In the genomic region with DNA sequence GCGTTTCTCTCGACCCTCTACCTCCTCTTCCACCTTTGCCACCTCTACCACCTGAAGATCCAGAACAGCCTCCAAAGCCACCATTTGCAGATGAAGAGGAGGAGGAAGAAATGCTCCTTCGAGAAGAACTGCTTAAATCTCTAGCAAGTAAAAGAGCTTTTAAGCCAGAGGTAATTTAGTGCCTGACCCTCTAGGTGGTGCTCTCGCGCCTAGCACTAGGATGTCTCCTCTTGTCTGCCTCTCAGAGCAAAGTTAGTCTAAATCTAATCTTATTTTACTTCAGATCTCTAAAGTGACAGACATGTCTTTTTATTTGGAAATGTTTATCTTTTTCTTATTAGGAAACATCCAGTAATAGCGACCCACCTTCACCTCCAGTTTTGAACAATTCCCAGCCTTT, we compare ENCODE assay signal across 9 mouse cellular contexts. TPM values are rescaled to one million over a fixed set of nuclear protein-coding genes. Genes with fewer than 3 reads are reported as not detected.
A peak's percentile ranks its signal among the peaks of the same experiment; 100 is the strongest.
DNase-seq lines count a peak whose midpoint lies in the region; ATAC-seq and TF ChIP-seq lines count a peak whose summit lies in the region.
"Had no signal": no experiment of that assay in that cellular context is flagged by ENCODE, and none has a peak within 500 bp of the region (broad histone marks: within the 10 kb centered on the region; RNA-seq: fewer than 3 reads in every experiment).

No protein-coding gene starts in this region.

- DNase-seq in forebrain, embryonic 11.5 days (ENCODE audit: low spot score) = peak; percentile 73
- DNase-seq in ES-E14 (ENCODE audit: low read depth, low spot score) = peak; percentile 41
- DNase-seq in cerebellum, adult 2 months = peak; percentile 38 to 54
- DNase-seq in frontal cortex, postnatal 10 days (ENCODE audit: low spot score in 2 of 2) = peak; percentile 19 to 49
- peak; percentile 53 for DNase-seq in layer of hippocampus, adult 11-12 months (ENCODE audit: low spot score)
- peak; percentile 74 for DNase-seq in lung, postnatal 10 days
- DNase-seq in spleen, adult 2 months (ENCODE audit: low read depth in 1 of 2, low spot score in 2 of 2) = peak in 1 of 2 experiments; percentile 59

- H3K36me3 ChIP-seq in forebrain, embryonic 11.5 days (ENCODE audit: control insufficient read depth, insufficient read depth, low read length) = peaks cover 5% of the 10 kb centered on the region; the same call in 1 of the 2 replicates
- H3K36me3 ChIP-seq in forebrain, embryonic 12.5 days (replicated peaks) = peaks cover 64% of the 10 kb centered on the region
- peaks cover 24% of the 10 kb centered on the region for H3K36me3 ChIP-seq in ES-E14 (ENCODE audit: control insufficient read depth, insufficient read depth, low read length, poor library complexity, severe bottlenecking)
- H3K36me3 ChIP-seq in spleen, adult 2 months (ENCODE audit: control insufficient read depth, insufficient read depth, low read length) = peaks cover 34% of the 10 kb centered on the region

- no peak overlapping the region for H3K9ac ChIP-seq in forebrain, embryonic 11.5 days (ENCODE audit: low read length)
- H3K9ac ChIP-seq in forebrain, embryonic 12.5 days = no peak overlapping the region
- H3K9ac ChIP-seq in ES-E14 (ENCODE audit: insufficient read depth, low read depth, low read length, poor library complexity, severe bottlenecking) = no peak overlapping the region

- no peaks in the 10 kb centered on the region for H3K4me1 ChIP-seq in forebrain, embryonic 11.5 days (replicated peaks; ENCODE audit: control insufficient read depth, insufficient read depth, low read length)
- no peaks in the 10 kb centered on the region for H3K4me1 ChIP-seq in forebrain, embryonic 12.5 days
- no peaks in the 10 kb centered on the region for H3K4me1 ChIP-seq in ES-E14 (ENCODE audit: control insufficient read depth in 2 of 2, insufficient read depth in 2 of 2, low read length in 2 of 2, poor library complexity in 1 of 2)
- H3K4me1 ChIP-seq in cerebellum, adult 2 months (ENCODE audit: control insufficient read depth, insufficient read depth, low read length) = no peaks in the 10 kb centered on the region
- no peaks in the 10 kb centered on the region for H3K4me1 ChIP-seq in spleen, adult 2 months (ENCODE audit: control insufficient read depth, insufficient read depth, insufficient read length)

- H3K4me3 ChIP-seq in forebrain, embryonic 11.5 days (ENCODE audit: low read depth, low read length) = no peak overlapping the region
- H3K4me3 ChIP-seq in forebrain, embryonic 12.5 days (replicated peaks) = no peak overlapping the region
- no peak overlapping the region for H3K4me3 ChIP-seq in ES-E14 (ENCODE audit: insufficient read depth in 1 of 2, low read depth in 1 of 2, low read length in 2 of 2, poor library complexity in 1 of 2, severe bottlenecking in 1 of 2)
- no peak overlapping the region for H3K4me3 ChIP-seq in cerebellum, adult 2 months (replicated peaks; ENCODE audit: insufficient read depth, low read depth, low read length)
- H3K4me3 ChIP-seq in spleen, adult 2 months (ENCODE audit: extremely low read depth, insufficient read depth, insufficient read length) = no peak overlapping the region

- H3K9me3 ChIP-seq in forebrain, embryonic 11.5 days (ENCODE audit: control insufficient read depth, low read length) = no peaks in the 10 kb centered on the region
- H3K9me3 ChIP-seq in forebrain, embryonic 12.5 days = no peaks in the 10 kb centered on the region
- H3K9me3 ChIP-seq in ES-E14 (ENCODE audit: control insufficient read depth, insufficient read depth, low read depth, low read length) = no peaks in the 10 kb centered on the region

- ATAC-seq in forebrain, embryonic 11.5 days (replicated peaks; ENCODE audit: low FRiP score) = no peak
- ATAC-seq in forebrain, embryonic 12.5 days (ENCODE audit: low FRiP score) = no peak

- WGBS in forebrain, embryonic 11.5 days = 64% methylated on average over 6 of the region's 6 CpGs
- WGBS in forebrain, embryonic 12.5 days = 68% methylated on average over 6 of the region's 6 CpGs
- WGBS in cerebellum, adult 2 months = 55% methylated on average over 6 of the region's 6 CpGs
- WGBS in spleen, adult 2 months = 77% methylated on average over 6 of the region's 6 CpGs

- H3K4me2 ChIP-seq in forebrain, embryonic 11.5 days (ENCODE audit: low read depth, low read length, severe bottlenecking) = no peak overlapping the region
- H3K4me2 ChIP-seq in forebrain, embryonic 12.5 days = no peak overlapping the region

- no peak overlapping the region for H3K27ac ChIP-seq in forebrain, embryonic 11.5 days (ENCODE audit: low read depth, low read length)
- H3K27ac ChIP-seq in forebrain, embryonic 12.5 days = no peak overlapping the region
- no peak overlapping the region for H3K27ac ChIP-seq in ES-E14 (ENCODE audit: insufficient read depth, low read depth, low read length, poor library complexity, severe bottlenecking)
- no peak overlapping the region for H3K27ac ChIP-seq in cerebellum, adult 2 months (ENCODE audit: insufficient read depth, low read length)
- H3K27ac ChIP-seq in spleen, adult 2 months (ENCODE audit: insufficient read depth, low read length) = no peak overlapping the region
- H3K27ac ChIP-seq: macrophage had no signal

- TF ChIP-seq CTCF in cerebellum, adult 2 months (IDR thresholded peaks at IDR 0.05; ENCODE audit: borderline replicate concordance, insufficient read depth, low read depth, low read length) = peak; percentile 74
- TF ChIP-seq CTCF in spleen, adult 2 months (IDR thresholded peaks at IDR 0.05; ENCODE audit: extremely low read depth, insufficient read depth, insufficient read length, insufficient replicate concordance) = peak; percentile 41; the same call in 1 of the 2 replicates

- H3K27me3 ChIP-seq in forebrain, embryonic 11.5 days (ENCODE audit: control insufficient read depth, insufficient read depth, low read length) = no peaks in the 10 kb centered on the region
- no peaks in the 10 kb centered on the region for H3K27me3 ChIP-seq in forebrain, embryonic 12.5 days
- H3K27me3 ChIP-seq in cerebellum, adult 2 months (ENCODE audit: control insufficient read depth, insufficient read depth, low read length) = no peaks in the 10 kb centered on the region
- no peaks in the 10 kb centered on the region for H3K27me3 ChIP-seq in spleen, adult 2 months (ENCODE audit: control insufficient read depth, insufficient read depth, low read length)

- in situ Hi-C loops in ES-E14 (cut with MboI; ENCODE audit: low sequenced_read_pairs in 2 of 2, unreplicated experiment in 2 of 2) = loop anchor here in 1 of 2 experiments (25.0 kb wide), 1 partner anchor 1656 kb away; a partner anchor contains a TSS

- TF ChIP-seq POLR2A in cerebellum, adult 2 months (IDR thresholded peaks at IDR 0.05; ENCODE audit: borderline replicate concordance, insufficient read depth, low read length) = no peak
- no peak for TF ChIP-seq POLR2A in spleen, adult 2 months (IDR thresholded peaks at IDR 0.05; ENCODE audit: low read depth, low read length)

TF ChIP-seq in ES-E14, 5 proteins besides CTCF, POLR2A, EP300 and RAD21:
- TF ChIP-seq ZNF384 (IDR thresholded peaks at IDR 0.05; ENCODE audit: low read depth, low read length) (no peak), ZC3H11A (IDR thresholded peaks at IDR 0.05; ENCODE audit: borderline replicate concordance, low read depth, low read length) (no peak), CHD2 (IDR thresholded peaks at IDR 0.05; ENCODE audit: low read depth, low read length) (no peak), HCFC1 (IDR thresholded peaks at IDR 0.05; ENCODE audit: borderline replicate concordance, insufficient read depth, low read length) (no peak), MAFK (IDR thresholded peaks at IDR 0.05; ENCODE audit: insufficient read depth, low read depth, low read length) (no peak)

RNA-seq across cellular contexts. Expression of a gene that starts 21.6 kb away (rescaled TPM):
- polyA plus RNA-seq in forebrain, embryonic 11.5 days (2014; fragmentation: Nextera tagmentation; extraction: Ambion mirVana) = 23.1 and 29.4 TPM in 2 replicates
- polyA plus RNA-seq in forebrain, embryonic 12.5 days (2016; fragmentation: Nextera tagmentation; extraction: Ambion mirVana) = 26.1 and 26.7 TPM in 2 replicates
- 27.0 and 31.3 TPM in 2 replicates for total RNA-seq in ES-E14 (2012; rRNA removed)
- polyA plus RNA-seq in cerebellum, adult 2 months (2012; rRNA removed) = 94.4 and 98.8 TPM in 2 replicates
- polyA plus RNA-seq in spleen, adult 2 months (2012; rRNA removed) = 11.2 and 12.5 TPM in 2 replicates

RNA-seq across cellular contexts. Expression of a gene that starts 22.1 kb away (rescaled TPM):
- 26.1 and 29.2 TPM in 2 replicates for polyA plus RNA-seq in forebrain, embryonic 11.5 days (2014; fragmentation: Nextera tagmentation; extraction: Ambion mirVana)
- polyA plus RNA-seq in forebrain, embryonic 12.5 days (2016; fragmentation: Nextera tagmentation; extraction: Ambion mirVana) = 32.3 and 36.9 TPM in 2 replicates
- total RNA-seq in ES-E14 (2012; rRNA removed) = 4.4 and 7.5 TPM in 2 replicates
- 14.6 and 15.1 TPM in 2 replicates for polyA plus RNA-seq in cerebellum, adult 2 months (2012; rRNA removed)
- polyA plus RNA-seq in spleen, adult 2 months (2012; rRNA removed) = 3.2 and 3.6 TPM in 2 replicates

RNA-seq across cellular contexts. Expression of a gene that starts 44.1 kb away (rescaled TPM):
- 32.6 and 33.7 TPM in 2 replicates for polyA plus RNA-seq in forebrain, embryonic 11.5 days (2014; fragmentation: Nextera tagmentation; extraction: Ambion mirVana)
- 35.3 and 43.3 TPM in 2 replicates for polyA plus RNA-seq in forebrain, embryonic 12.5 days (2016; fragmentation: Nextera tagmentation; extraction: Ambion mirVana)
- 30.9 and 43.2 TPM in 2 replicates for total RNA-seq in ES-E14 (2012; rRNA removed)
- 26.6 and 27.1 TPM in 2 replicates for polyA plus RNA-seq in cerebellum, adult 2 months (2012; rRNA removed)
- polyA plus RNA-seq in spleen, adult 2 months (2012; rRNA removed) = 9.5 and 10.4 TPM in 2 replicates
